Comparison of ENCODE assay signal across 8 mouse cellular contexts in the genomic region with DNA sequence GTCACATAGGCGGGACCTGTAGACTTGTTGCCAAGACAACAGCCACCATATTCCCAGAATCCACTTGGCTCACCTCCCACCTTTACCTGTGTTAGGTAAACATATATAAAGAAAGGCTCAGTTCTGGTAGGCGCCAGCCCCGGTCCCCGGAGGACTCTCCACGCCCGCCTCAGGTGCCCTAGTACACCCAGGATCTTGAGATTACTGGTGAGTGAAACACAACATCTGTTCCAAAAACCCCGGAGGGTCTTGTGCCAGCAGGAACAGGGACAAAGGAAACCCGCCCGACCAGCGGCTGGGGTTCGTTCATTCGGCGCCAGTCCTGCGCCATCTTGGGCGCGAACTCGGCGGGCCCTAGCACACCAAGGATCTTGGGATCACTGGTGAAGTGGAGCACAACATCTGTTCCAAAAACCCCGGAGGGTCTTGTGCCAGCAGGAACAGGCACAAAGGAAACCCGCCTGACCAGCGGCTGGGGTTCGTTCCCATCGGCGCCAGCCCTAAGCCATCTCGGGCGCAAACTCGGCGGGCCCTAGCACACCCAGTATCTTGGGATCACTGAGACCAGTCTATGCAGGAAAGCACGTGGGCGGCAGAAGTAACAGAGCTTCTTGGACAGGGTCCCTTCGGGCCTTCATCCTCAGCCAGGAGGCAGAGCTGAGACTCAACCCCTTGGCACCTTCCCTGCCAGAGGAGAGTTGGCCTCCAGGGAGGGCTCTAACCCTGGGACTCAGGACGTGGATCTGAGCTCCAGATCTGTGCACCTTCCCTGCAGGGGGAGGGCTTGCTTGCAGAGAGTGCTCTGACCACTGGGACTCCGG. TPM values are rescaled to one million over a fixed set of nuclear protein-coding genes. Genes with fewer than 3 reads are reported as not detected.
DNase-seq lines count a peak whose midpoint lies in the region; ATAC-seq and TF ChIP-seq lines count a peak whose summit lies in the region.

No protein-coding gene starts in this region.

- no peak overlapping the region for H3K27ac ChIP-seq in heart, embryonic 16.5 days (ENCODE audit: low read length)
- H3K27ac ChIP-seq in liver, embryonic 14.5 days, result no peak overlapping the region

- peak overlapping the region; percentile 60 for H3K4me3 ChIP-seq in heart, embryonic 16.5 days (ENCODE audit: low read length)
- peak overlapping the region; percentile 38 to 48 for H3K4me3 ChIP-seq in liver, embryonic 14.5 days (ENCODE audit: insufficient read depth in 1 of 2, low read depth in 2 of 2, low read length in 2 of 2)

- H3K4me2 ChIP-seq in heart, embryonic 16.5 days (ENCODE audit: low read depth, low read length), result peak overlapping the region; percentile 77
- H3K4me2 ChIP-seq in liver, embryonic 14.5 days (ENCODE audit: low read depth), result peak overlapping the region; percentile 58

- no peaks in the 10 kb centered on the region for H3K9me3 ChIP-seq in heart, embryonic 16.5 days (replicated peaks; ENCODE audit: control insufficient read depth, low read length)
- H3K9me3 ChIP-seq in liver, embryonic 14.5 days (ENCODE audit: control insufficient read depth, low read length), result no peaks in the 10 kb centered on the region

- ATAC-seq in heart, embryonic 16.5 days (replicated peaks; ENCODE audit: extremely low read depth, insufficient read depth, low FRiP score), result peak; percentile 56
- ATAC-seq in liver, embryonic 14.5 days (ENCODE audit: insufficient read depth), result peak; percentile 53; the same call in 1 of the 2 replicates

- WGBS in heart, embryonic 16.5 days, result 13% methylated on average over 33 of the region's 33 CpGs
- WGBS in liver, embryonic 14.5 days (ENCODE audit: insufficient replicate concordance), result 14% methylated on average over 33 of the region's 33 CpGs

- DNase-seq in adrenal gland, postnatal 10 days, result peak; percentile 40
- no peak for DNase-seq in adrenal gland, adult 18-20 months (ENCODE audit: low spot score in 2 of 2)
- peak; percentile 28 to 45 for DNase-seq in cerebellum, postnatal 4 days (ENCODE audit: low spot score in 2 of 2)
- peak; percentile 11 to 26 for DNase-seq in kidney, postnatal 36 days
- no peak for DNase-seq in liver, embryonic 14.5 days (ENCODE audit: low read depth in 3 of 3, low spot score in 3 of 3)
- peak; percentile 18 for DNase-seq in ovary, postnatal 14 days (ENCODE audit: low spot score)
- no peak for DNase-seq in thymus, postnatal 36 days

- no peaks in the 10 kb centered on the region for H3K36me3 ChIP-seq in heart, embryonic 16.5 days (ENCODE audit: control insufficient read depth, insufficient read depth)
- H3K36me3 ChIP-seq in liver, embryonic 14.5 days (replicated peaks; ENCODE audit: control insufficient read depth, insufficient read depth, low read depth), result no peaks in the 10 kb centered on the region

- H3K27me3 ChIP-seq in heart, embryonic 16.5 days (ENCODE audit: control insufficient read depth, insufficient read depth, low read length), result no peaks in the 10 kb centered on the region
- no peaks in the 10 kb centered on the region for H3K27me3 ChIP-seq in liver, embryonic 14.5 days (ENCODE audit: control insufficient read depth, insufficient read depth, low read length)

- peaks cover 2% of the 10 kb centered on the region; the same call in 1 of the 2 replicates for H3K4me1 ChIP-seq in heart, embryonic 16.5 days (ENCODE audit: control insufficient read depth, insufficient read depth, low read length)
- H3K4me1 ChIP-seq in liver, embryonic 14.5 days (replicated peaks; ENCODE audit: control insufficient read depth in 2 of 2, insufficient read depth in 2 of 2, low read length in 1 of 2), result no peaks in the 10 kb centered on the region

- peak overlapping the region; percentile 69 for H3K9ac ChIP-seq in heart, embryonic 16.5 days (ENCODE audit: low read length)
- H3K9ac ChIP-seq in liver, embryonic 14.5 days (replicated peaks), result peak overlapping the region; percentile 51

- no peak for TF ChIP-seq EP300 in liver, embryonic 14.5 days (IDR thresholded peaks at IDR 0.05; ENCODE audit: low read depth)

- TF ChIP-seq CTCF in liver, embryonic 14.5 days (IDR thresholded peaks at IDR 0.05; ENCODE audit: low read depth), result peak; percentile 25

RNA-seq across cellular contexts. Expression of a gene that starts 56.6 kb away (rescaled TPM):
- total RNA-seq in adrenal gland, postnatal 10 days (2021), result 10 to 100 TPM; 22.1 to 50.5 TPM
- total RNA-seq in adrenal gland, adult 18-20 months (2021), result 10 to 100 TPM; 20.5 to 36.3 TPM
- 29.3 and 31.2 TPM in 2 replicates for polyA plus RNA-seq in heart, embryonic 16.5 days (2015; fragmentation: Nextera tagmentation; extraction: Ambion mirVana)
- polyA plus RNA-seq in liver, embryonic 14.5 days (2012; rRNA removed), result 1.9 and 2.6 TPM in 2 replicates
- polyA plus RNA-seq in liver, embryonic 14.5 days (2014; fragmentation: Nextera tagmentation; extraction: Ambion mirVana), result 4.3 and 4.5 TPM in 2 replicates

Comparison
In these comparisons a context has a peak if more than half of its experiments do, and no peak if none do; other contexts are left out.
1. DNase-seq: peak in adrenal gland, postnatal 10 days (single experiment), cerebellum, postnatal 4 days (2 of 2), kidney, postnatal 36 days (2 of 2) and ovary, postnatal 14 days (single experiment); none in adrenal gland, adult 18-20 months (0 of 2), liver, embryonic 14.5 days (0 of 3) and thymus, postnatal 36 days (0 of 2).